Mouse (Mus musculus) embryonic facial prominence, embryonic 13.5 days (tissue): ENCODE measurements around the gene Isy1. TPM values are rescaled to one million over a fixed set of nuclear protein-coding genes. Genes with fewer than 3 reads are reported as not detected.

Experiments
- ATAC-seq: fragments of 200-750 bp; cut with Nextera tagmentation; 2 replicates; pipeline ENCODE4 v1.8.0; 2017; ENCODE audit warnings: low read depth; ENCODE audit not compliant: insufficient number of reproducible peaks, insufficient read depth, low FRiP score, low TSS enrichment
- H3K27ac ChIP-seq: fragments of 300-500 bp; sonication (generic); 2 replicates; pipeline ENCODE4 v1.5.1; 2015; ENCODE audit warnings: moderate library complexity, mild to moderate bottlenecking, inconsistent platforms
- H3K27me3 ChIP-seq: fragments of 300-500 bp; sonication (generic); 2 replicates; pipeline ENCODE4 v1.6.1; 2015; ENCODE audit warnings: mild to moderate bottlenecking, inconsistent platforms
- H3K36me3 ChIP-seq: fragments of 300-500 bp; sonication (generic); 2 replicates; pipeline ENCODE4 v1.6.1; 2015; ENCODE audit warnings: mild to moderate bottlenecking, inconsistent platforms
- H3K4me1 ChIP-seq: fragments of 300-500 bp; sonication (generic); 2 replicates; pipeline ENCODE4 v1.6.1; 2015; ENCODE audit warnings: inconsistent platforms
- H3K4me2 ChIP-seq: fragments of 300-500 bp; sonication (generic); 2 replicates; pipeline ENCODE4 v1.6.1; 2015; ENCODE audit warnings: moderate library complexity, mild to moderate bottlenecking, inconsistent platforms
- H3K4me3 ChIP-seq: fragments of 300-500 bp; sonication (generic); 2 replicates; pipeline ENCODE4 v1.5.1; 2015; ENCODE audit warnings: mild to moderate bottlenecking, inconsistent platforms
- H3K9ac ChIP-seq: fragments of 300-500 bp; sonication (generic); 2 replicates; pipeline ENCODE4 v1.6.1; 2015; ENCODE audit warnings: mild to moderate bottlenecking, inconsistent platforms
- H3K9me3 ChIP-seq: fragments of 300-500 bp; sonication (generic); 2 replicates; pipeline ENCODE4 v1.6.1; 2016; ENCODE audit warnings: inconsistent platforms
- WGBS: fragments of 180-500 bp; shearing (Covaris S2); methylation state at CpG from one replicate; pipeline ENCODE4 v1.1.7; 2015; ENCODE audit warnings: mixed read lengths; 5-methylcytosine and 5-hydroxymethylcytosine counted together
- polyA plus RNA-seq: library from polyadenylated mRNA; unstranded; fragments of >200 nt; fragmentation: Nextera tagmentation; extraction: Ambion mirVana; gene quantifications from 2 replicates; pipeline ENCODE4 v1.2.1, GENCODE M21; 2015

Isy1 gene
- polyA plus RNA-seq, 1 experiment from 2014 or later, result 58.6 TPM

DNA sequence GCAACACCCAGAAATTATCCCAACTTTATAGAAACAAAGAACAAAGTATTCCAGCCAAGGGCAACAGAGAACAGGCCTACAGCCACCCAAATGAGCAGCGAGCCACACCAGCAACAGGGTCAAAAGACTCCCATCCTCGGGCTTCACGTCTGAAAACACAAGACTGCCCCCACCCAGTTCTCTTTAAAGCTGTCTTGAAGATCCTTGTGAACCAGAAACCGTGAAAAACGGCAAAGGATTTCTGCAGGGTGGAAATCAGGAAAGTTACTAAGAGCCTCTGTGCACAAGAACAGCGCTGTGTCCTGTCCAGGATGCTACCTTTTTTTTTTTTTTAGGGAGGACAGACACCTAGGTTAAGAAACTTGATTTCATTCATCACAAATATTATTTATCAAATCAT is 28.3 kb downstream of the Isy1 start:
- Histone ChIP-seq H3K9me3 (no peaks in the 10 kb centered on the region), H3K4me2 (peak overlapping the region; percentile 92), H3K9ac (peak overlapping the region; percentile 85; the same call in 1 of the 2 replicates), H3K4me1 (peaks cover 11% of the 10 kb centered on the region), H3K4me3 (peak overlapping the region; percentile 74), H3K27me3 (no peaks in the 10 kb centered on the region), H3K27ac (no peak overlapping the region), H3K36me3 (peaks cover 13% of the 10 kb centered on the region)
- no peak for ATAC-seq
- WGBS, result 38% methylated on average over 6 of the region's 6 CpGs

DNA sequence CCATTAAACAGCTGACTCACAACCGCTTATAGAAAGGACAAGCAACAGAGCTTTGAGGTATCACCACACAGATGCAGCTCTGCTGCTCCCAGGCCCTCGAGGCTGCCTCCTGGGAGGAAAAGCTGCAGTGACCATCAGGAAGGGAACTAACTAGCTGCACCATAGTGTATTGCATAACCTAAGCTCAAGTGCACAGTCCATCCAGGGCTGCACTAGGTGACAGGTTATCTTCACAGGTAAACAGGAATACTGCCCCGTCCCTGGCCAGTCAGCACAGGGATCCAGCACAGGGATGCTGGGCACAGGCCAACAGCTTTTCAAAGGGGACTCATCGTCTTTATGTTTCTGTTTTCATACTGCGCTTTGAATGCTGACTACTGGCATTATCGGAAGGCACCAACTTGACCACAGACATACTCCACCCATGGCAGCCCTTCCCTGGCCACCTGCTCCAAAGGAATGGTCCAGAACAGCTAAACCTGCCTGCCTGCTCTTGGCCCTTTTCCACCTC is 28.9 kb downstream of the Isy1 start:
- H3K36me3 ChIP-seq, result peaks cover 9% of the 10 kb centered on the region
- no peak overlapping the region for H3K4me3 ChIP-seq
- peaks cover 11% of the 10 kb centered on the region for H3K4me1 ChIP-seq
- 89% methylated on average over 6 of the region's 6 CpGs for WGBS
- no peak for ATAC-seq
- H3K9ac ChIP-seq, result no peak overlapping the region
- H3K9me3 ChIP-seq, result no peaks in the 10 kb centered on the region
- H3K27ac ChIP-seq, result no peak overlapping the region
- 0 out of 2 replicates have a peak overlapping the region, but pooled peaks have one; percentile 92 for H3K4me2 ChIP-seq
- no peaks in the 10 kb centered on the region for H3K27me3 ChIP-seq

DNA sequence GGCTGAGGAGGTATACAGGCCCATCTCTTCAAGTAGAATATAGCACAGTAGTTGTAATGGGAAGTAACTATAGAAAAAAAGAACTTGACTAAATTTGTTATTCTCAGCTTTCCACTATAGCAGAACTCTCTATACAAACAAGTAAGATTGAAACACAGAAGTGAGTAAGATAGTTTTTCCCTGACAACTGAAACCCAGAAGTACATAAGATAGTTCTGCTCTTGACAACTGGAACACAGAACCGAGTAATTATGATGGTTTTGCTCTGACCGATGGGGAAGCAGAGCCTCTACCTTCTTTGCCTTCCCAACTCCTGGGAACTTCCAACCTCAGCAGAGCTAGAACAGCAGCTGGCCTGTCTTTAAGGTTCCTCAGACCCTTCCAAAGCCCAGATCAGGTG is 29.5 kb downstream of the Isy1 start:
- H3K27me3 ChIP-seq, result no peaks in the 10 kb centered on the region
- H3K9ac ChIP-seq, result no peak overlapping the region
- H3K9me3 ChIP-seq, result no peaks in the 10 kb centered on the region
- H3K36me3 ChIP-seq, result peaks cover 9% of the 10 kb centered on the region; the same call in 1 of the 2 replicates
- H3K4me1 ChIP-seq, result peaks cover 11% of the 10 kb centered on the region
- 95% methylated on average over 2 of the region's 2 CpGs for WGBS
- no peak overlapping the region for H3K27ac ChIP-seq
- H3K4me3 ChIP-seq, result no peak overlapping the region
- no peak for ATAC-seq
- H3K4me2 ChIP-seq, result no peak overlapping the region

DNA sequence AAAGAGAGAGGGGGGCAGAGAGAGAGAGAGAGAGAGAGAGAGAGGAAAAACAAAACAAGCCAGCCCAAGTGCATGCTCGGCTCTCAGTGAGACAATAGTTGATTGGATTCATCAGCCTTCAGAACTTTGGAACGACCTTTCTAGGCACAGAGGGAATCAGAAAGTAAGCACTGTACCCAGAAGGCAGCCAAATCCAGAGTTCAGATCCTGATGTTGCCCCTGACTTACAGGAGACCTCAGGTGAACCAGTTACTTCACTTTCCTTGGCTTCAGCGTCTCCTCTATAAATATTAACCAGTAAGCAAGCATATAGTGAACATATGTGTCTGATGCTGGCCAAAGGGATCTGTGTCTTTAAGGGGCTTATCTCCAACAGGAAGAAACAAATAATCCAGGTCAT is 30.1 kb downstream of the Isy1 start:
- H3K27me3 ChIP-seq, result no peaks in the 10 kb centered on the region
- 0 out of 2 replicates have a peak, but pooled peaks cover 4% of the 10 kb centered on the region for H3K36me3 ChIP-seq
- no peak overlapping the region for H3K27ac ChIP-seq
- H3K4me1 ChIP-seq, result peaks cover 11% of the 10 kb centered on the region
- WGBS, result 76% methylated on average over 3 of the region's 3 CpGs
- H3K4me2 ChIP-seq, result no peak overlapping the region
- no peak overlapping the region for H3K4me3 ChIP-seq
- H3K9ac ChIP-seq, result 0 out of 2 replicates have a peak overlapping the region, but pooled peaks have one; percentile 17
- H3K9me3 ChIP-seq, result no peaks in the 10 kb centered on the region
- no peak for ATAC-seq

DNA sequence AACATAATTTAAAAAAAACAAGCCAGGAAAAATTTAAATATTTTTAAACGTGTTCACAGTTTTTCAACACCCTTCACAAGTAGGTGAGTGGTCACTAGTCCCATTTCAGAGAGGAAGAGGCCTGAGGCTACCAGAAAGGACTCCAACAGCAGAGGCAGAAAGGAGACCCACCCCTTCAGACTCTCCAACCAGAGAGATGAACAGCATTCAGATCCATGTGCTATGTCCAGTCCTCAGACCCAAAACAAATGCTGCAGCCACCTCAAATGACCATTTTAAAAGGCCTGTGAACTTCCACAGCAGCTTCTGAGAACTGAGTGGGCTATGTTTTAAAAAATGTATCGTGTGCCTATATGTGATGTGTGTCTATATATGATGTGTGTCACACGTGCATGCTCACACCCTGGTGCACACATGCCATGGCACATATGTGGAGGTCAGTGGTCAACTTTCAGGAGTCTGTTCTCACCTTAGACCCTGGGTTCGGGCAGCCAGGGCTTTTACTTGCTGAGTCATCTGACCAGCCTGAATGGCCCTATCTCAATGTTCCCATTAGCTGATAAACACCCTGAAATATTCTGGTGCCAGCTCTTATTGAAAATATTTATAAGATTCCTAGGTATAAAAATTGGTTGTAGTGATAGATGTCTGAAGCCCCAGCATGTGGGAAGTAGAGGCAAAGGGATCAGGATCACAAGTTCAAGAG is 30.7 kb downstream of the Isy1 start:
- H3K27ac ChIP-seq, result no peak overlapping the region
- H3K9ac ChIP-seq, result 0 out of 2 replicates have a peak overlapping the region, but pooled peaks have one; percentile 17
- H3K36me3 ChIP-seq, result 0 out of 2 replicates have a peak, but pooled peaks cover 4% of the 10 kb centered on the region
- no peak overlapping the region for H3K4me2 ChIP-seq
- no peak for ATAC-seq
- 79% methylated on average over 4 of the region's 4 CpGs for WGBS
- H3K4me1 ChIP-seq, result peaks cover 11% of the 10 kb centered on the region
- H3K9me3 ChIP-seq, result no peaks in the 10 kb centered on the region
- no peaks in the 10 kb centered on the region for H3K27me3 ChIP-seq
- H3K4me3 ChIP-seq, result no peak overlapping the region

DNA sequence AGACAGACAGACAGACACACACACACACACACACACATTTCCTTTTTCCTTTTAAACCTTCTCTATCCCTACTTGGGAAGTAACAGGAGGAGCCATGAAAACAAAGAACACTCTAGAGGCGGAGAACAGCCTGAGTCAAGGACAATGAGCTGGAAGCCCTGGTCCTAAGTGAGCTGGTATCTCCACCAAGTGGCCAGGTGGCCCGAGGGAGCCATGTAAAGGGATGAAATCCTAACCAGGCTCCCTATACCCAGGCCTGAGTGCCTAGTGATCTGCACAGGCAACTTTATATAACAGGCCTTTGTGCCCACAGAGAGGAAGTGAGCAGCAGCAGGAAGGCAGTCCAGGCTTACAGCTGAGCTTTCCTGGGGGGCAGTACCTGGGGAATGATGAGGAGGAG is 31.7 kb downstream of the Isy1 start:
- H3K9me3 ChIP-seq, result no peaks in the 10 kb centered on the region
- no peak overlapping the region for H3K9ac ChIP-seq
- no peaks in the 10 kb centered on the region for H3K27me3 ChIP-seq
- H3K4me1 ChIP-seq, result peaks cover 4% of the 10 kb centered on the region
- no peak overlapping the region for H3K4me3 ChIP-seq
- H3K27ac ChIP-seq, result 0 out of 2 replicates have a peak overlapping the region, but pooled peaks have one; percentile 7
- no peak overlapping the region for H3K4me2 ChIP-seq
- ATAC-seq, result no peak
- 51% methylated on average over 2 of the region's 2 CpGs for WGBS
- H3K36me3 ChIP-seq, result 0 out of 2 replicates have a peak, but pooled peaks cover 4% of the 10 kb centered on the region

DNA sequence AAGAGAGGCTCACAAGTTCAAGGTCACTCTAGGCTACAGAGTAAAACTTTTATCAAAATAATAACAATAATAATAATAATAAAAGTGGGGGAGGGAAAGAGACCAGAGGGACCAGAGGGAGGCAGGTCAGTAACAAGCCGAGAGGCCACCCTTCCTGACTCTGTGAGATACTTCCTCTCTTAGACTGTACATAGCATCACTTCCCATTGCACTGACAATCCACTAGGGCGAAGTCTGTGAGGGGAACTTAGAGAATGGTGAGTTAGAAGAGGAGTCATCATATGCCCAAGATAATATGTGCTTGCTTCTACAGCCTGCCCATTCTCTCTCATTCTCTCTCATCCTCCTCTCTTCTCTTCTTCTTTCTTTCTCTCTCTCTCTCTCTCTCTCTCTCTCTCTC is 32.6 kb downstream of the Isy1 start:
- Histone ChIP-seq H3K27ac (no peak overlapping the region), H3K4me1 (peaks cover 4% of the 10 kb centered on the region), H3K36me3 (0 out of 2 replicates have a peak, but pooled peaks cover 4% of the 10 kb centered on the region), H3K9ac (no peak overlapping the region), H3K27me3 (no peaks in the 10 kb centered on the region), H3K4me3 (no peak overlapping the region), H3K9me3 (no peaks in the 10 kb centered on the region), H3K4me2 (no peak overlapping the region)
- no peak for ATAC-seq
- WGBS, result 71% methylated on average over 2 of the region's 2 CpGs

DNA sequence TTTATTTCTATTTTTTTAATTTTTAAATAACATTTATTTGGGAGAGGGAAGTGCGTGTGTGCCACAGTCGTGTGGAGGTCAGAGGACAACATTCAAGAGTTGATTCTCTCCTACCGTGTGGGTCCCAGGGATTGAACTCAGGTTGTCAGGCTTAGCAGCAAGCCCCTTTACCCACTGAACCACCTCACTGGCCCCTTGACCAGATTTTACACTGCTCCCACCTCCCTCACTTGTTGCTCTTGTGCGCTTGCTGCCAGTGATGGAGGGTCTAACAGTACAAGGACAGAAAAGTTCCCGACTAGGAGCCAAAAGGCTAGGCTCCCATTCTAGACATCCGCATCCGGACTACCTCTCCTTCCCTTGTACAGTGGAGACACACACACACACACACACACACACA is 33.1 kb downstream of the Isy1 start:
- no peak for ATAC-seq
- Histone ChIP-seq H3K36me3 (0 out of 2 replicates have a peak, but pooled peaks cover 4% of the 10 kb centered on the region), H3K4me3 (no peak overlapping the region), H3K9ac (no peak overlapping the region), H3K27me3 (no peaks in the 10 kb centered on the region), H3K4me2 (no peak overlapping the region), H3K27ac (no peak overlapping the region), H3K9me3 (no peaks in the 10 kb centered on the region), H3K4me1 (peaks cover 4% of the 10 kb centered on the region)
- 93% methylated on average over 7 of the region's 7 CpGs for WGBS

DNA sequence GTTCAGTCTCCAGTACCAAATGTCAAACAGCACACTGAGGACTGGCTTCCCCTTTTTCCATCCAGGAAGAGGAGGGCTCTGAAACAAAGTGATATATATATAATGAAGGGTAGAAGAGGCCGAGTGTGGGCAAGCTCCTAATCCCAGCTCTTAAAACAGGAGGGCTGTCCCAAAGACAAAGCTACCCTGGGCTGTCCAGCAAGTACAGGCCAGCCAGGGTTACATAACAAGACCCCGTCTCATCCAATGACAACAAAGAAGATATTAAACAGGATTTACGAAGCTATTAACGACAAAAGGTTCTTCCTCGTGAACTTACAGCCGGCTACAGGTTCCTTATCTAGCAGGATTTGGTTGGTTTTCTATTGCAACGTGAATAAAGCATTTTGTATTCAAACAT is 33.7 kb downstream of the Isy1 start:
- peaks cover 4% of the 10 kb centered on the region for H3K4me1 ChIP-seq
- H3K4me2 ChIP-seq, result no peak overlapping the region
- H3K27ac ChIP-seq, result no peak overlapping the region
- ATAC-seq, result no peak
- 86% methylated on average over 7 of the region's 7 CpGs for WGBS
- no peak overlapping the region for H3K9ac ChIP-seq
- H3K4me3 ChIP-seq, result no peak overlapping the region
- H3K27me3 ChIP-seq, result no peaks in the 10 kb centered on the region
- no peaks in the 10 kb centered on the region for H3K9me3 ChIP-seq
- H3K36me3 ChIP-seq, result 0 out of 2 replicates have a peak, but pooled peaks cover 4% of the 10 kb centered on the region

DNA sequence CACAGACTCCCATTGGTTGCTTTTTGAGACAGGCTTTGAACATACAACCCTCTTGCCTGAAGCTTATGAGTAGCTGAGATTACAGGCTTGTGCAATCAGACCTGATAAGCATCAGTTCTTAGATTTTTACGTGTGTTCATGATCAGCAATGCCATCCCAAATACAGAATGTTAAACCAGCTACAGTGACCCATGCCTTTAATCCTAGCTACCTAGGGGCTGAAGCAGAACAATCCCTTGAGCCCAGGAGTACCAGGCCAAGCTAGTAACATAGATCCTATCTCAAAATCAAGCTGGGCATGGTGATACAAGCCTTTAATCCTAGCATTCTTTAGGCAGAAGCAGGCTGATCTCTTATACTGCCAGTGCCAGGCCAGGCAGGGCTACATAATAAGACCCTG is 34.6 kb downstream of the Isy1 start:
- no peak for ATAC-seq

DNA sequence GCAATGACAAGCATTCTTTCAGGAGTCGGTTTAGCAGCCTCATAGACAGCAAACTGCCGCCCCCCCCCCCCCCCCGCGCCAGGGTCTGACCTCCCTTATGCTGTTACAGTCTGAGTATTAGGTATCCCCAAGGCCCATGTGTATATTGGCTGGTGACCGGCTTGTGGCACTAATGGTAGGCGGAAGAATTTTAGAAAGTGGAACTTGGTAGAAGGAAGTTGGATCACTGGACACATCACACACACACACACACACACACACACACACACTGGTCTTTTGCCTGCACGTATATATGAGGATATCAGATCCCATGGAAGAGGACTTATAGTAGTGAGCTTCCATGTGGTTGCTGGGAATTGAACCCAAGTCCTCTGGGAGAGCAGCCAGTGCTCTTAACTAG is 36.1 kb downstream of the Isy1 start:
- Histone ChIP-seq H3K4me1 (peaks cover 4% of the 10 kb centered on the region), H3K9ac (no peak overlapping the region)
- 81% methylated on average over 7 of the region's 7 CpGs for WGBS

More for the DNA sequence above, 34.6 kb downstream of the Isy1 start:
- Histone ChIP-seq H3K4me2 (no peak overlapping the region), H3K27me3 (no peaks in the 10 kb centered on the region), H3K9me3 (no peaks in the 10 kb centered on the region), H3K4me3 (no peak overlapping the region), H3K27ac (no peak overlapping the region), H3K4me1 (peaks cover 4% of the 10 kb centered on the region), H3K36me3 (0 out of 2 replicates have a peak, but pooled peaks cover 4% of the 10 kb centered on the region), H3K9ac (no peak overlapping the region)
- 83% methylated on average over 1 of the region's 1 CpGs for WGBS

DNA sequence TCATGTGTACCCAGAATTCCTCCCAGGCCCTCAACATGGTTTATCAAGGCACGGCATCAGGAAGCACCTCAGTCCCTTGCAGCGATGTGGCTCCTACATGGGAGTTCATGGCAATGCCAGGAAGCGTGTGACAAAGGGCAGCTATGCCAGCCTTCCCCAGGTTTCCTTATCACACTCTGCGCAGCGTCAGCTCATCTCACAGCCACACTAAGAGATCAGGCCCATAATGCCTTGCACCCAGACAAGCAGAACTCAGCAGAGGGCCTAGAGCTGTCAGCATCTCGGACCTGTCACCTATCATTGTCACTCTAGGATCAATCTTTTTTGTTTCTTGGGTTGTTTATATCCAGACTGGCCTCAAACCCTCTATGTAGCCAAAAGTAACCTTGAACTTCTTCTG is 39.0 kb downstream of the Isy1 start:
- Histone ChIP-seq H3K4me2 (no peak overlapping the region), H3K4me3 (no peak overlapping the region), H3K9me3 (no peaks in the 10 kb centered on the region), H3K9ac (no peak overlapping the region), H3K27me3 (no peaks in the 10 kb centered on the region), H3K27ac (no peak overlapping the region), H3K4me1 (no peaks in the 10 kb centered on the region), H3K36me3 (0 out of 2 replicates have a peak, but pooled peaks cover under 1% of the 10 kb centered on the region)
- 89% methylated on average over 6 of the region's 6 CpGs for WGBS
- no peak for ATAC-seq

More for the DNA sequence above, 36.1 kb downstream of the Isy1 start:
- H3K27ac ChIP-seq, result no peak overlapping the region
- no peak for ATAC-seq
- H3K27me3 ChIP-seq, result no peaks in the 10 kb centered on the region
- no peak overlapping the region for H3K4me3 ChIP-seq
- 0 out of 2 replicates have a peak, but pooled peaks cover 4% of the 10 kb centered on the region for H3K36me3 ChIP-seq
- no peak overlapping the region for H3K4me2 ChIP-seq
- no peaks in the 10 kb centered on the region for H3K9me3 ChIP-seq
